Mouse (Mus musculus) olfactory bulb, adult 2 months (tissue): ENCODE data around the gene Col18a1.

Experiments used
- CTCF ChIP-seq: fragments of 200-500 bp; IDR thresholded peaks from 2 replicates; pipeline ENCODE4 v1.5.1; 2012; ENCODE audit warnings: low read depth, mild to moderate bottlenecking, low read length, moderate library complexity; ENCODE audit not compliant: insufficient read depth
- POLR2A ChIP-seq: fragments of 200-500 bp; IDR thresholded peaks from 2 replicates; pipeline ENCODE4 v1.6.1; 2012; ENCODE audit warnings: mild to moderate bottlenecking, low read depth, low read length, moderate library complexity; ENCODE audit not compliant: insufficient read depth

GRCm38 (mm10) chr10:77158948-77159347, 7.4 kb downstream of the Col18a1 start:
- TF ChIP-seq CTCF: no peak
- no peak for TF ChIP-seq POLR2A
